Mouse (Mus musculus) adrenal gland (tissue): ENCODE data around the gene Tbc1d32.

Experiments
- intact Hi-C: fragments of 180-260 bp; cut with DNase I; formaldehyde crosslinking; loops from one replicate; pipeline ENCODE4 v1.15.1; 2025

Gene Tbc1d32

DNA sequence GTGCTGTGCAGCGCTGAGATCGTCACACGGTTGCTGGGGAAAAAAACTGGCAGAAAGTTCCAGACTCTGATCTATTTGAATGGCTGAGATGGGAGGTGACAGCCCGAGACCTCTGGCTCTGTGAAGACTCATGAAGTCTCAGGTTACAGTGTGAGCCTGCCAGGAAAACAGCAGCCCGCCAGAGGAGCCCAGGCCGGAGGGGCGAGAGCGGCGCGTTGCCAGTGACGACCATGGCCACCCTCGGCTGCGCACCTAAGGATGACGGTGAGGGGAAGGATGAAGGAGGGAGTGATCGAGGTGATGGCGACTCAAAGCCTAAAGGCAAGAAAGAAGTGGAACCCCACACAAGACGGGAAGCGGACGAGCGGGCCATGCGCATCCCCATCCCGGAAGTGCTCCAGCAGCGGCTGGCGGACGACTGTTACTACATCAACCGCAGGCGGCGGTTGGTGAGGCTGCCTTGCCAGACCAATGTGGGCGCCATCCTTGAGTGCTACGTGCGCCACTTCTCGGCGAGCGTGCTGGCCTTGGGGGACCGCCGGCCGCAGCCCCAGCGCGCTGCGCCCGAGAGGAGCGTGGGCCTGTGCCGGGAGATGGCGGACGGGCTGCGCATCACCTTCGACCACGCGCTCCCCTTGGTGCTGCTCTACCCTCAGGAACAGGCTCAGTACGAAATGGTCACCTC is 113.4 kb downstream of the Tbc1d32 start:
- intact Hi-C loops = no loop called here

DNA sequence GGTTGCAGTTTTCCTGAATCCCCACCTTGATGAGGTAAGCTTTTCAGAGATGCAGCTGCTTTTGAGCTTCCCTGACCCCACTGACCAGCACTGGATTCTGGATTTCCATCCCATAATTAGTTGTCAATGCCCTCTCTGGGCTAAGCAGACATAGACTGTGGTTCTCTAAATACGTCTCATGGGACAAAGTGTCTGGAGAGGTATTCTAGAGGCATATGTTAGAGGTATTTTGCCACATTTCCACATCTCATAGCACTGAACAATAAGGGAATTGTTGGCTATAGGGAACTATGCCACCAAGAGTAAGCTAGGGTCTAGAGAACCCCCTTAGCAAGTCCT is 121.5 kb downstream of the Tbc1d32 start:
- intact Hi-C loops = loop anchor here (5.0 to 10.0 kb wide), 2 partner anchors 118 to 230 kb away; partner anchors contain the start of gene Tbc1d32

DNA sequence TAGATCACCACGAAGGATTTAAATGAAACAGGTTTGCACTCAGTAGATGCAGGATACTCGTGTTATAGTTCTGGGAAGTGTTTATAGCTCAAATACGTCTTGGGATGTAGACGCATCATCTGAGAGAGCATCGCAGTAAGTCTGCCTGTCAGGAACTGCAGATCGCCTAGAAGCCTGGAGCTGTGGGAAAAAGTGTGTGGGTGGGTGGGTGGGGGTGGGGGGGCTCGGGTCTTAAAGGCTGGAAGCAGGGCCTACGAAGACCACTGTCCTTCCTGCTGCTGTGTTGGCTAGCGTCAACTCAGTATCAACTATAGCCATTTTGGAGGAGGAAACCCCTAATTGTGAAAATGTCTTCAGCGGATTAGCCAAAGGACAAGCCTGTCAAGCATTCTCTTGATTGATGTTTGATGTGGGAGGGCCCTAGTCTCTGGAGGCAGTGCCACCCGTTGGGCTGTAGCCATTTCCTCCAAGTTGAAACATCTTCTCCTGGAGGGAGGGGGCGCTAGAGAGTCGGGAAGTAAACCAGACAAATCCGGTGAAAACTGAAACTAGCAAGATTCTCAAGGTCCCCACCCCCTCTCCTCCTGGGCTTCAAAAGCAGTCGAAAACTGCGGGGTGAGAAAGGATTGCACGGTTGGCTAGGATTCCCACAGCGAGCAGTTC is 122.0 kb downstream of the Tbc1d32 start, which contains the start of gene Msl3l2:
Gene Msl3l2, plus strand, starts transcription at position 585 of the 663 bp plus-strand sequence.
- intact Hi-C loops = loop anchor here (5.0 to 10.0 kb wide), 2 partner anchors 118 to 231 kb away; partner anchors contain the start of gene Tbc1d32

DNA sequence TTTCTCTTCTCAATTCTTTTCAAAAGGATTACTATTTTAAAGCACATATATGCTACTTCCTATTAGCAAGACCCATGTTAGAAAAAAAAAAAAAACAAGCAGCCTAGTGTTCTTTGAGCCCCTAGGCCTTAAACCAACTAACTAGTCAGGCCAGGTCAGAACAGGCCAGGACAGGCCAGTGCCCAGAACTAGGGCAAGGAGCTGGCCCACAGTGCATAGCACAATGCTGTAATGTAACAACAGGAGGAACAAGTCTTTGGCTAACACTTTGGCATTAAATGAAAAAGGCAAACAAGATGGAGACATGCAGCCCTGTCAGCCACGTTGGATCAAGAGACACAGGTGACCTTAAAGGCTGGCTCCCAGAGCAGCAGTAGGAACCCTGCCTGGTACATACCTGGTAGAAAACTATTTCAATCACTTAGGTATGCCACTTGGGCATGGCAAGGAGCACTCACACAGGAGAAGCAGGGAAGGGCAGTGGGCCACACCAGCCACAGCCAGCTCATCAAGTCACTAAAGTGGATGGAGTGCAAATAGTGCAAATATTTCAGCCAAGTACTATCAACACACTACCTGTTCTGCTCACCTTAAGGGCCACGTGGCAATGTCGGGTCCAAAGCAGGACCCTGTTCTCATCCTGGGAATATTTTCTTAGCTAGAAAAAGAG is 128.7 kb downstream of the Tbc1d32 start:
- intact Hi-C loops = loop anchor here (10.0 kb wide), 1 partner anchor 125 kb away; the partner anchor contains the start of gene Tbc1d32

DNA sequence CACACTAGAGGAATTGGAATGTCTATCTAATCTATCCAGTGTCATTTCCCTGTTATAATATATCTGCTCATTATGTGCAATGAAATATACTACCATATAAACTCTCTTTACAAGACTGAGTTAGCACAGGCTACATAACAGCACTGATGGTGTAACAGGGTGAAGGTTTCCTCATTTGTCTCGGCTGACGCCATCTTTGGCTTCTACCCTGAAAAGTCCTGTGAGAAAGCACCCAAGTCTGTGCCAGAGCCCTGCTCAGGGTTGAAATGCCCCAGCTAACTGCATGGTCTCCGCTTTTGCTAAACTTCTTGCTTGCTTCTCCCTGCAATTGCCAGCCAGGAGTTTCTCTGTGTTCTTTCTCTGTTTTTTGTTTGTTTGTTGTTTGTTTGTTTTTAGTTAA is 129.4 kb downstream of the Tbc1d32 start:
- intact Hi-C loops = no loop called here

DNA sequence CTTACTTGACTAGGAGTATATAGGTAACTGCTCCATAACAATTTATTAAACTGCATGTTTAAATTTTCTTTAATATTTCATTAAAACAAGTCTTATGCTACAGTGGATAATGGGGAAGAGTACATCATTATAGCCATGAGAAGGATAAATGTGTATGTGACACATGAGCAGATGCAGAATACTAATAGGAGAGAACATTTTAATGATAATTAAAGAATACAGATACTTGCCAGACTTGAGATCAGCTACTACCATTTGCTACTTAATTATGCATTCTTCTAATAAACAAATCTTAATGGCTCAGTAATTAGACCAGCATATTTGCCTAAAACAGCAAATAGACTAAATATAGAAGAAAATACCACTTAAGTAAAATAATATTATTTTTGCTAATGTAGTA is 131.7 kb downstream of the Tbc1d32 start:
- intact Hi-C loops = no loop called here

DNA sequence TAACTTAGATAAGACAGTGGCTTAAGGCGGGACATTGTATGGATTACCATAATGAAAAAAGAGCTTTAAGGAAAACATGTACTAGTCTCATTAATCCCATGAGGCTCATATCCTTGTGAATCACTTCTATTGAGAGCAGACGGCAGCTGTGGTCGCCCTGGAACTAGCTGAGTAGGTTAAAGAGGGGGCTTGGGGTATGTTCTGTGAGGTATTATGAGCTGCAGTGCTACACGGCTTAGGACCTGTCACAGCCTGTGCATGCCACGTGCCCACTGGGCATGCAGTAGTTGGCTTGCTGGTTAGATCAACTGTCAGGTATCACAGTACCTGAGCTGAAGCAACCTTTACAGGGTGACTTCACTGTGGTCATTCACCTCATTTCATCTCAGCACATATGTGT is 133.9 kb downstream of the Tbc1d32 start:
- intact Hi-C loops = no loop called here

DNA sequence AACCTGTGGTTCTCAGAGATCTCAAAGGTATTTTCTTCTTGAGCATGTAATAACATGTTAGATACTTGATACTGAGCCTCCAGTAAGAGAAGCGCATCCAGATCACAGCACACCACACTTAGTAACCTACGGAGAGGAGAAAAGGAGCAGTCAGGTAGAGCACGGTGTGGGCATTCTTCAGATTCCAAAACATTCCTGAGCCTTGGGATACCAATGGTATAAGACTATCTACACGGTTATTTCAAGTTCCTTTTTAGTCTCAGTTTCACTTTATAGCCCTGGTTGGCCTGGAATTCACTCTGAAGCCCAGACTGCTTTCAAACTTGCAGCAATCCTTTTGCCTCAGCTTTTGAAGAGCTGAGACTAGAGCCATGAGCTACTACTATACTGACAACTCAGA is 138.8 kb downstream of the Tbc1d32 start:
- intact Hi-C loops = no loop called here

DNA sequence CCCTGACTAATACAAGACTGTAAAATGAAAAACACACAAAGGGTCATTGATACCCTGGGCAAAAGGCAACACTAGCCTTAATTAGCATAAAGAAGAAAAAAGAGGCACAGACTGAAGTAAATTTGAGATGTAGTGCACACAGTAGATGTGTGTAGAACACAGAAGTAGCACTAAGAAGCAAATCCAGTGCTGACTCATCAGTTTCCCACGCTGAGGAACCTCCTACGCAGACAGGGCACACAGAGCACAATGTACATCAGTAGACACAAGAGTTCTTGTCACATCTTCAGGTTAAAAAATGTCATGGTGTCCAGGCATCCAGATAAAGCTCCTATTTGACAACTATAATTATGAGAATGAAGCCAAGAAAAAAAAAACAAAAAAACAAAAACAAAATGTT is 165.7 kb downstream of the Tbc1d32 start:
- intact Hi-C loops = no loop called here

DNA sequence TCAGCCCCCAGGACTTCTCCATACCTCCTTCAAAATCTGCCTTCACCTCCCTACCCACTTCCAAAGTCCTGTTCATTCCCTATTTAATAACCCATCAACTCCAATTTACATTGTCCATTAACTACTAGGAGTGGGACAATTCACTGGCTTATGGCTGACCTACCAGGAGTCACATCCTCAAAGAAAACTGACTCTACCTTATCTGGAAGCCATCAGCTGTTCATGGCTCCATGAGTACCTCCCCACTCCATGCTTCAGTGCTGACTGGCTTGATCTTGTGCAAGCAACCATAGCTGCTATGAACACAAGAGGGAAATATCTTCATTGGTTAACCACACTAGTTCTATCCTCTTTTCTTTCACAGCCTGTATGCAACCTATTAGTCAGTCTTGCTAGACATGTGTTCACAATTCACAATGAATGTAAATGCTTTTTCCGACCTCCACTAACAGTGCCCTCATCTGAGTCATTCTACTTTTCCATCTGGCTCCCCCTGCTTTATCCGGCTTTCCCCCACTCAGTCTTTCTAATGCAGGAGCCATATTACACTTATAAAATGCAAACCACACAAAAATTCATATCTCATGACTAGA is 167.2 kb downstream of the Tbc1d32 start:
- intact Hi-C loops = no loop called here

DNA sequence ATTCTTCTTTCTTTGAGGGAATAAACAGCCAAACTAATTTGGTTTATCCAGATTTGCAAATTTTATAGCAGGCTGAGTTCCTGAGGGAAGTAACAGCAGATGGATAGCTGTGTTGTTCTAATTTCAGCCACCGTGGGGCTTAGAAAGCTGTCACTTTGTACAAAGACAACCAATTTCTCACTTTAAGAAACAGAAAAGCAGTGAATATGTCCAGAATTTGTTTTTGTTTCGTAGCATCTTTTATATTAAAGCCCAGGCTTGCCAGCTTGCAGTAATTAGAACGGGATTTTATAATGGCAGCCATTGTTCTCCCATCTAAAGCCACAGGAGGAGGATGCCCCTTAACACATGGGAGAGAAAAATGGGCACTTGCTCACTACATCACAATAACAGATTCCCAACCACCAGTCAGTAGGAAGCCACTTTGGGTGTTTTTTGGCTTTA is 169.5 kb downstream of the Tbc1d32 start:
- intact Hi-C loops = no loop called here

DNA sequence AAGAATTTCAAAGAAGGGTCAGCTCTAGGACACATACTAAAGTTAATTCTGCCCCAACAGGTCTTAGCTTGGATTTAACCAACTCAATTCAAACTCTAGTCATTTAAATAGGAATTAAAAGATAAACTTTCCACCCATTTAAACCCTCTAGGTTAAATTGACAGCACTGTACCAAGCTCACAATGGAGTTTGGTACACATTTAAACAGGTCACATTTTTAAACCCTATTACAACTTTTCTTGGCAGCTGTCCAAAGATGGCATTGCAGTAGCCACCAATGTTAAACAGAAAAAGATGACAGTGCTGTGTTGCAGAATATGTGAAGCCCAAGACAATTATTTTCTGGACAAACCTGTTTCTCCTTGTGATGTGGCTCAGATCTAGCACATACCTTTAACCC is 203.1 kb downstream of the Tbc1d32 start:
- intact Hi-C loops = no loop called here

DNA sequence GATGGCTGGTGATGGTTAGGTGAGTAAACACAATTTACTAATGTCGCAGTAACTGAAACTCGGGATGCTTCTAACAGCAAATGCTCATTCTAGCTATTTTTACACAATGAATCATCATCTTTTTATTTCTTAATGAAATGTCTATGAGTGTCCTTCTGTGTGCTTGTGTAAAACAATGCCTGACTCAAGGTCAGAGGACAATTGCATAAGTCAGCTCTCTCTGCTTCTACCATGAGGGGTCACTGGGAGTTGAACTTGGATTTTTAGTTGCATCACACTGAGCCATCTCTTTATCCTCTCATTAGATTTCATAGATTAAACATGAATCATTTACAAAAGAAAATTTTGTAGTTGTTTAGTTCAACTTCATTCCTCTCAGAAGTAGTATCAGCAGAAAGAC is 203.9 kb downstream of the Tbc1d32 start:
- intact Hi-C loops = no loop called here

DNA sequence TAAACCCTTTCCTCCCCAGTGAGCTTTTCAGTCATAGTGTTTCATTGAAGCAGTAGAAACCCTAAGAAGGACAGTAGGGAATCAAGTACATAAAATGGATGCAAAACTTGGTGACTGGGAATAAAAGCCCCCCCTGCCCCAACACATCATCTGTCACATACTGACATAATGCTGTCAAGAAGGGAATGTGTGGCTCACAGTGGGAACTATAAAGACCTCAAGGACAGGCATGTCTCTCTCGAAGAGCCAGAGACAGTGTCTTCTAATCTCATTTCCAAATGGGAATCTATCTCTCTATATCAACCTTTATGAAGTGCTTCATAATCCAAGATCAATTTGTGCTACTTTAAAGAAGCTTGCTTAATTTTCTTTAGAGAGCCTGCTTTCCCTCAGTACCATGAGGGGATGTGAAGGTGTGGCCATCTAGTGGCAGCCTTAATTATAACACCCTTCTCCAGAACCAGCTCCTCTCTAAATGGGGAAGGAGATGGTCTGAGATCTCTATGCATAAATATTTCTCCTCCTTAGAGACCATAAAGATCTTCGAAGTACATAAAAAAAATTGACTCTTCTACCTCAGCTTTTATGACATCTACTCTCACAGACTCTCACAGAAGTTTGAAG is 248.5 kb downstream of the Tbc1d32 start:
- intact Hi-C loops = loop anchor here (5.0 to 10.0 kb wide), 2 partner anchors 355 to 1418 kb away; no protein-coding TSS in a partner anchor

DNA sequence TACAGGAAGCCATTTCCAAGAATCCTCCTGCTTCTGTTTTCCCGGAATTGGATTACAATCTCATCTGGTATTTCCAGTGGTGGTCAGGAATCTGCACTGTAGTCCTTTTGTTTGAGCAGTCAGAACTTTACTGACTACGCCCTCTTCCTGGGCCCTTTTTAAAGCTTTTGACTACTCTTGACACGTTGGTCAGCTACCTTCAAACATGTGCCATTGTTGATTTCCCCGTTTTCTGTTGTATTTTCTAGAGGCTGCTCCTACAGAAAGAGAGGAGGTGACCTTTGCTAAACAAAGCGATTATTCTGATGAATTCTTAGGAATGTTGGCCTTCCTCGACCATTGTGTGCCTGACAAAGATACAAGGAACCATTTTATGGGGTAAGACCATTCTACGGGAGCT is 250.5 kb downstream of the Tbc1d32 start:
- intact Hi-C loops = no loop called here
